Mouse (Mus musculus) frontal cortex, postnatal 10 days (tissue): ENCODE measurements around the gene Sec62.
A peak's percentile ranks its signal among the peaks of the same experiment; 100 is the strongest.

Experiments used
- DNase-seq, 2 experiments: peaks; one replicate each; pipeline ENCODE4 v3.0.0; 2022; ENCODE audit warnings: low spot score in 2 of 2, mixed read lengths in 1 of 2

Sec62 gene

GRCm38 (mm10) chr3:30792737-30793402, at the start of gene Sec62:
TSS of gene Sec62 (plus strand) at chr3:30792875.
- peak; percentile 86 to 93 for DNase-seq

GRCm38 (mm10) chr3:30742891-30743290, 49.8 kb upstream of the Sec62 start:
- no peak for DNase-seq

- no peak for DNase-seq
Observed at GRCm38 (mm10) chr3:30746006-30746405, 46.7 kb upstream of the Sec62 start, which contains the start of gene Samd7. TSS of gene Samd7 (plus strand) at chr3:30746293.

- no peak for DNase-seq
Observed at GRCm38 (mm10) chr3:30748316-30748715, 44.4 kb upstream of the Sec62 start.

GRCm38 (mm10) chr3:30754696-30755095, 38.0 kb upstream of the Sec62 start:
- no peak for DNase-seq

- DNase-seq = no peak
Observed at GRCm38 (mm10) chr3:30764877-30765276, 27.8 kb upstream of the Sec62 start.

GRCm38 (mm10) chr3:30765311-30766027, 27.2 kb upstream of the Sec62 start:
- DNase-seq = no peak

GRCm38 (mm10) chr3:30766177-30766576, 26.5 kb upstream of the Sec62 start:
- DNase-seq = no peak

GRCm38 (mm10) chr3:30767271-30767670, 25.4 kb upstream of the Sec62 start:
- DNase-seq = no peak

- no peak for DNase-seq
Observed at GRCm38 (mm10) chr3:30769755-30770515, 22.7 kb upstream of the Sec62 start.

GRCm38 (mm10) chr3:30771560-30771959, 21.1 kb upstream of the Sec62 start:
- DNase-seq = no peak

- no peak for DNase-seq
Observed at GRCm38 (mm10) chr3:30772631-30773030, 20.0 kb upstream of the Sec62 start.

- DNase-seq = no peak
Observed at GRCm38 (mm10) chr3:30774677-30775076, 18.0 kb upstream of the Sec62 start.

- no peak for DNase-seq
Observed at GRCm38 (mm10) chr3:30777984-30778383, 14.7 kb upstream of the Sec62 start.

GRCm38 (mm10) chr3:30788531-30788930, 4.1 kb upstream of the Sec62 start:
- no peak for DNase-seq

GRCm38 (mm10) chr3:30793403-30794221, 937 bp downstream of the Sec62 start:
- peak; percentile 23 to 27 for DNase-seq

GRCm38 (mm10) chr3:30802171-30802570, 9.5 kb downstream of the Sec62 start:
- DNase-seq = no peak

GRCm38 (mm10) chr3:30812881-30813280, 20.2 kb downstream of the Sec62 start:
- DNase-seq = no peak

- no peak for DNase-seq
Observed at GRCm38 (mm10) chr3:30818630-30819125, 26.0 kb downstream of the Sec62 start.

GRCm38 (mm10) chr3:30822163-30822562, 29.5 kb downstream of the Sec62 start:
- no peak for DNase-seq

- DNase-seq = no peak
Observed at GRCm38 (mm10) chr3:30826069-30826468, 33.4 kb downstream of the Sec62 start.
